Mouse (Mus musculus): ENCODE results near the gene Lsg1.

Gene Lsg1

GRCm38 (mm10) chr16:30587494-30588327, at the start of gene Lsg1:
Gene Lsg1 (minus strand): TSS chr16:30587592.
- peak; percentile 94 for DNase-seq

- DNase-seq, result no peak
These were observed 46.7 kb upstream of the Lsg1 start for GRCm38 (mm10) chr16:30633906-30634746.

- DNase-seq, result no peak
These were observed 42.1 kb upstream of the Lsg1 start for GRCm38 (mm10) chr16:30629509-30629908.

GRCm38 (mm10) chr16:30628401-30628800, 41.0 kb upstream of the Lsg1 start:
- no peak for DNase-seq

- peak; percentile 31 for DNase-seq
These were observed 40.4 kb upstream of the Lsg1 start for GRCm38 (mm10) chr16:30627586-30628337.

- DNase-seq, result no peak
These were observed 37.2 kb upstream of the Lsg1 start for GRCm38 (mm10) chr16:30624640-30625039.

GRCm38 (mm10) chr16:30623645-30624044, 36.3 kb upstream of the Lsg1 start:
- no peak for DNase-seq

GRCm38 (mm10) chr16:30616281-30616680, 28.9 kb upstream of the Lsg1 start:
- DNase-seq, result no peak

GRCm38 (mm10) chr16:30614705-30615317, 27.4 kb upstream of the Lsg1 start:
- DNase-seq, result no peak

- DNase-seq, result no peak
These were observed 26.7 kb upstream of the Lsg1 start for GRCm38 (mm10) chr16:30614122-30614521.

GRCm38 (mm10) chr16:30613122-30613521, 25.7 kb upstream of the Lsg1 start:
- no peak for DNase-seq

- DNase-seq, result no peak
These were observed 23.9 kb upstream of the Lsg1 start for GRCm38 (mm10) chr16:30611331-30611730.

- peak; percentile 16 for DNase-seq
These were observed 20.5 kb upstream of the Lsg1 start for GRCm38 (mm10) chr16:30607868-30608267.

- DNase-seq, result no peak
These were observed 18.1 kb upstream of the Lsg1 start for GRCm38 (mm10) chr16:30605528-30605927.

GRCm38 (mm10) chr16:30604807-30605137, 17.4 kb upstream of the Lsg1 start:
- peak; percentile 14 for DNase-seq

- peak; percentile 16 for DNase-seq
These were observed 16.8 kb upstream of the Lsg1 start for GRCm38 (mm10) chr16:30604061-30604806.

GRCm38 (mm10) chr16:30603531-30603842, 16.1 kb upstream of the Lsg1 start:
- peak; percentile 67 for DNase-seq

GRCm38 (mm10) chr16:30602684-30603530, 15.5 kb upstream of the Lsg1 start:
- peak; percentile 42 for DNase-seq

- peak; percentile 54 for DNase-seq
These were observed 14.6 kb upstream of the Lsg1 start for GRCm38 (mm10) chr16:30601946-30602345.

- DNase-seq, result peak; percentile 91
These were observed 13.8 kb upstream of the Lsg1 start for GRCm38 (mm10) chr16:30601046-30601832.

Data from lung, postnatal 10 days (tissue).